Mouse (Mus musculus) G1E-ER4 (cell line): Measurements from ENCODE around the gene Rsph4a. TPM values are rescaled to one million over a fixed set of nuclear protein-coding genes. Genes with fewer than 3 reads are reported as not detected.

Source experiments
- GATA1 ChIP-seq: IDR thresholded peaks from one replicate; pipeline ENCODE4 v1.8.0; 2012; ENCODE audit warnings: low read length, inconsistent platforms
- polyA plus RNA-seq: library from polyadenylated mRNA; stranded (reverse); fragments of >175 nt; gene quantifications from 2 replicates; pipeline ENCODE4 v1.2.3, GENCODE M21; 2012

The Rsph4a gene
- polyA plus RNA-seq, result not detected in 2 replicates

DNA sequence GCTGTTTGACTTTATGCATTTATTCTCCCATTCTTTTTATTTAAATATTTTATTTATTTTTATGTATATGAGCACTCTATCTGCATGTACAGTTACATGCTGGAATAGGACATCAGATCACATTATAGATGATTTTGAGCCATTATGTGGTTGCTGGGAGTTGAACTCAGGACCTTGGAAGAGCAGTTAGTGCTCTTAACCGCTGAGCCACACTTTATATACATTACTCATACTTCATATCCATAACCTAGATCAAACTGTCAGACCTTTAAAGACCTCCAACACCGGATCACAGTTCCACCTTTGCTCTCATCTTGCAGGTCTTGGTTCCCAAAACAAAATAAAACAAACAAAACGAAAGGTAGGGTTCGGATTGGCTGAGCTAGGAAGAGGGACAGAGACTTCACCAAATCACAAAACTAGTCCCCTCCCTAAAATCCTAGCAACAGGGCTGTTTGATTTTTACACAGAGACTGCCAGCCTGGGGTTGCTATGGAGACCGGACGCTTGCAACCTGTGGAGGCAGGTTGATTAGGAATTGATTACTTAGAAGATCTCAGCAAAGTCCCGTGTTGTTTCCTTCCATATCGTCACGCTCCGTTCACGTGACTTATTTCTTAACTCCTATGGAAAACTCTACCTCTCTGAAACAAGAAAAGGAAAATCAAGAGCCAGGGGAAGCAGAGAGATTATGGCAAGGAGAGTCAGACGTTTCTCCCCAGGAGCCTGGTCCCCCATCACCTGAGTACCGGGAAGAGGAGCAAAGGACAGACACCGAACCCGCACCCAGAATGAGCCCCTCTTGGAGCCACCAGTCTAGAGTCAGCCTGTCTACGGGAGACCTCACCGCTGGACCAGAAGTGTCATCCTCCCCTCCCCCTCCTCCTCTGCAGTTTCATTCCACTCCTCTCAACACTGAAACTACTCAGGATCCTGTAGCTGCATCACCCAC lies at the start of gene Rsph4a:
TSS of gene Rsph4a (plus strand) at position 582 of the 952 bp plus-strand sequence.
- TF ChIP-seq GATA1, result no peak

DNA sequence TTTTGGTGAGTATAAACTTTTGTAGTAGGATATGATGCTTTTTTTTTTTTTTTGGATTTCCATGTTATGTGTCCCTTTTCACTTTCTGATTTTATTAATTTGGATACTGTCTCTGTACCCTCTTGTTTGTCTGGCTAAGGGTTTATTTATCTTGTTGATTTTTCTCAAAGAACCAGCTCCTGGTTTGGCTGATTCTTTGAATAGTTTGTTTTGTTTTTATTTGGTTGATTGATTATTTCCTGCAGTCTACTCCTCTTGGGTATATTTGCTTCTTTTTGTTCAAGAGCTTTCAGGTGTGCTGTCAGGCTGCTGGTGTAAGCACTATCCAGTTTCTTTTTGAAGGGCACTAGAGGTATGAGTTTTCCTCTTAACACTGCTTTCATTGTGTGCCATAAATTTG lies 47.5 kb upstream of the Rsph4a start, which contains the start of gene Sult3a1:
TSS of gene Sult3a1 (plus strand) at position 301 of the 400 bp plus-strand sequence.
- no peak for TF ChIP-seq GATA1

DNA sequence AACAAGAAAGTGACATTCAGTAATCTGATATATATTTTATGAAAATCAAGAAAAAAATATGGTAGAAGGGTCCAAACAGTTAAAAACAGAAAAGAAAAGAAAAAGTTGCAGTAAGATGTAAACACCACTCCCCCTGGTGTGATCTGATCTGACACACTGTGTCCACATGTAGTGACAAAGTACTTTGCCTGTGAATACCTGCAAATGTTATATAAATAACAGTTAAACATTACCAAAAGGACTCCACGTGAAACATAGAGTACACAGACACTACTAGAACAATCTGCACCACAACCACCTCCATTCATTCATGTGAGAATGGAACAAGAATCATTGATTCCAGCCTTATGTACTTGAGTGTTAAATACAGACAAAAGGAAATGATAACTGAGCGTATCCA lies 38.9 kb upstream of the Rsph4a start:
- no peak for TF ChIP-seq GATA1

DNA sequence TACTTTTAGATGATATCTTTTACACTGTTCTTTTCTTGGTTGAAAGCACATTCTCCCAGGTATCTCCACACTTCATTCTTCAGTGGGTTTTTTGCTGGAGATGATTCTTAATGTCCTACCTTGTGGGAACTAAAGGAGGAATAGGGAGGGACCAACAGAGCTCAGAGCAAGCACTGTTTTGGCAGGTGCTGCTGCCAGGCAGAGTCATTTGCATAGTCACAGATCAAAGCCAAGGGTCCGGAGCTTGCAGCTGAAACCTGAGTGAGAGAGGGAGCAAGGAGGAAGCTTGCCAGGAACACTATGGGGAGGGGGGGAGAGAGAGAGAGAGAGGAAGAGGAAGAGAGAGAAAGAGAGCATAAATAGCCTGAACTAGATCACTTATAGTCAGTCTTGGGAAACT lies 34.5 kb upstream of the Rsph4a start:
- TF ChIP-seq GATA1, result no peak

DNA sequence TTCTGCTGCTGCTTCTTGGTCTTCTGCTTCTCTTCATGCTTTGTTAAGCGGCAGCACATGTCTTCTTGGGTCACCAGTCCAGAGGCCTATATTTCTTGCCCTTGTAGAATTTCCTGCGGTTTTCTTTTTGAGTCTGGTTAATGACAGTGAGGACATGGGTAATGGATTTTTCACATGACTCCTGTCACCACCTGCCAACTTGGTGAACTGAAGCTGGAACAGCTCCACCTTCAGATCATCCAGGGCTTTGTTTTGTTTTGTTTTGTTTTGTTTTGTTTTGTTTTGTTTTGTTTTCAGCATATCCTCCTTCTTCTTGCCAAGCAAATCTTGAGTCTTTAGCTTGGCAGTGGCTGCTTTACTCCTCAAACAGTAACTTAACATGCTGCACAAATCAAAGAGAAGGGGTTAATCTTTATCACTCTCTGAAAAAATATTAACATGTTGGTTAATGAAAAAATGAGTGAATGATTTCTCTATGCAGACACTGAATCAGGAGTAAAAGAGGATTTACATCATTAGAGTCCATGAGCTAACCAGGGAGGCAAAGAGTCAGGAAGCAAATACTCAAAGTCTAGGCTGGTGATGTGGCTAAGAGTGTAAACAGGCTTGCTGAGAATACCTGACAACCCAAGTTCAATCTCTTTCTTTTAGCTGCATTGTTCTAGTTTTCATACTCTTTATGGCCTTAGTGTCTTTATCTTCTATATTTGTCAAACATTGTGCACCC lies 32.1 kb upstream of the Rsph4a start:
- TF ChIP-seq GATA1, result no peak

DNA sequence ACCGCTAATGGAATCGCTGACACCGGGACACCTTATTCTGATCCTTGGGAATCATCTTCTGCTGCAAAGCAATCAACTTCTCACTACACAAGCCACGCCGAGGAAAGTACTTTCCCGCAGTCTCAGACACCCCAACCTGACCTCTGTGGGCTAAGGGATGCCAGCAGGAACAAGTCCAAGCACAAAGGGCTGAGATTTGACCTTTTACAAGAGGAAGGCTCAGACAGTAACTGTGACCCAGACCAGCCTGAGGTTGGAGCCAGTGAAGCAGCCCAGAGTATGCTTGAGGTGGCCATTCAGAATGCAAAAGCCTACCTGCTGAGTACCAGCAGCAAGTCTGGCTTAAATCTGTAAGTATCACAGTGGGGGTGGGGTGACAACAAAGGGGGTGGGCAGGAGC lies 578 bp downstream of the Rsph4a start:
- TF ChIP-seq GATA1, result no peak

DNA sequence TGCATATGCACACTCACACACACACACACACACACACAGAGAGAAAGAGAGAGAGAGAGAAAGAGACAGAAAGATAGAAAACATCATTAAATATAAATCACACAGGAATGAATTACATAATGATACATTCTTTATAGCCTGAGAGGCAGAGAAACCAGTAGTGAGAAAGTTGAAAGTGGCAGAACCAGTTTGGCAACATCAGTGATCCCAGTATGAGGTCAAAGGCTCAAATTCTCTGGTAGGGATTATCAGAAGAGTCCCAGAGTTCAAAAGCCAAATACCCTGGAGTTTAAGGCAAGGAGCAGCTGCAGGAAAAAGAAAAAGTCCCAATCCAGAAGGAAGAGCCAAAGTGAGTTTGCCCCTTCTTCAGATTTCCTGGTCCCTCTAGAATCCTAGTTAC lies 35.8 kb downstream of the Rsph4a start:
- no peak for TF ChIP-seq GATA1

DNA sequence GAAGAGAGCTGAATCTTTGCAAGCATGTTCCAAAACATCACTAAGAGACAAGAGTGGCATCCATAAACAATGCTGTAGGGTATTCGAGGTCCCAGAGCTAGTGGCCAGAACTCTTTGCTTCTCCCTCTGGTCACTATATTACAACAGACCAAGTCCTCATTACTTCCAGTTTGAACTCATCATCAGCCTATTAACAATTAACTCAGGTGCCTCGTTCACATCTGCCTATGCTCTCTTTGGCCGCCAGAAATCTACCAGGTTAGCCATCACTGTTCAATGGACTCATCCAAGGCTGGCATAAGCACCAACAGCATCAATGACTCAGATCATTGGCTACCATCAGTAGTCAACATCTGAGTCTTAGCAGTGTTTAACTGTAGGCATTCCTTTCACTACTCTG lies 40.5 kb downstream of the Rsph4a start:
- no peak for TF ChIP-seq GATA1

DNA sequence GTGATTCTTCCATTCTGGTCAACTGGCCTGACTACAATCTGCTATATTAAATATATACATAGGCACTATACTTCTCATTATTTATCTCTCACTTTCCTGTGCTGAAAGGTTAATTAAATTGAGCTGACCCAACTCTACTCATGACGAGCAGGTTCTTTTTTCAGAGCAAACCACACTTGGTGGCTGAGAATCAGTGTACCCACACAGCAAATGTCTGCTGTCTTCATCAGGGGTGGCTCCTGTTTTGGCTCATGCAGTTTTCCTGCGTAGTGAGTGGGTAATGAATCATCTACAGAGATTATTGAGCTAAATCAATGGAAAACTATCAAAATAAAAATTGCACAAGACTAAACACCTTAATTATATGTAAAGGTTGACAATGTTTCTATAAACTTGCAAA lies 41.4 kb downstream of the Rsph4a start:
- TF ChIP-seq GATA1, result no peak

DNA sequence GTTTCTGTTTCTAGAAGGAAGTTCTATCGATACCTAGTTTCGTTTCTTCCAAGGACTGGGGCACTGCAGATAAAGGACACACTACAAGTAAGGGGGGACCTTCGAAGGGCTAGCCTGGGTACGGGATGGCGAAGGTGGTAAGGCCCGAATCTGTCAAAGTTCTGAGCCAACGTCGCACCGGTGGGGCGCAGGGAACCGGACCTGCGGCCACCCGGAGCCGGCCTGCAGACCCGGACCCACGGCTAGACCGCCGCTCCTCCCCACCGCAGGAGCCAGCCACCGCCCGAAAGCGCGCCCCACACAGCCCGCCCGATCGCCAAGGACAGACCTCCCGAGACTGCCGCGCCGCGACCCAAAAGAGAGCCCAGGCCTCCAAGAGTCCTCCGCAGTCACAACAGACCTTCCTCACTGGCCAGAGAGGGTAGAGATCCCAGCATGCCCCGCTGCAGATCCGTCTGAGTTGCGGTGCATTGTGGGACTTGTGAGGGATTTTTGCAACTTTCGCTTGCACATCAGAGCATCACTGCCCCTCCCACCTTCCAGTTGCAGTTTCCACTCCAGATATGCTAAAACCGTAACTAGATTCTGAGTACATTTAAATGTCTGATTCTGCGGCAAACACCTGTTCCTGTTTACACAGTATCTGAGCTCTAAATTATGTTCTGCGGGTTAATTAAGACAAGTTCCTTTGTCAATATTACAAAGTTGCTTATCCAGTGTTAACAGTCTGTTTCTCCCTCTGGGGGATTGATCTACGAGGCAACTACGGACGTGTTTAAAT lies 46.1 kb downstream of the Rsph4a start, which contains the start of gene Zup1:
TSS of gene Zup1 (minus strand) at position 467 of the 781 bp plus-strand sequence.
- no peak for TF ChIP-seq GATA1

DNA sequence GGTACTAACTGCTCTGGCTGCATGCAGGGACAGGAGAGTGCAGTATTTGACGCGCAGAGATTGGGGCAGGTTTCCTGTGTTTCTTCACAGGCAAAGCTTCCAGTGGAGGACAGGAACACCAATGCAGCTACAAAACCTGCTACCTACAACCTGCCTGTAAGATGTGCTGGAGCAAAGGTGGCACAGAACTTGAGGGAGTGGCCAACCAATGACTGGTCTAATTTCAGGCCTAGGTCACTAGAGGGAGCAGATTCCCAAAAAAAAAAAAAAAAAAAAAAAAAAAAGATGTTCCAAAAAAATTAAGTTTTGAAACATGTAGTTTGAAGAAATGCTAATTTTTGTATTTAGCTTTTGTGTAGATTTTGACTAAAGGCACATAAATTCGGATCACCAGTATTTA lies 47.6 kb downstream of the Rsph4a start:
- no peak for TF ChIP-seq GATA1

Other genes starting within 250 kb of the Rsph4a start
- not detected in 2 replicates for gene Sult3a2, start 118.4 kb upstream of the Rsph4a start, polyA plus RNA-seq
- gene Sult3a1, start 47.4 kb upstream of the Rsph4a start, polyA plus RNA-seq, result not detected in 2 replicates
- gene Zup1, start 46.2 kb downstream of the Rsph4a start, polyA plus RNA-seq, result 0.41 and 1.1 TPM in 2 replicates
- gene Rwdd1, start 114.5 kb downstream of the Rsph4a start, polyA plus RNA-seq, result 72.7 and 96.4 TPM in 2 replicates
- not detected in 2 replicates for gene Trappc3l, start 132.5 kb downstream of the Rsph4a start, polyA plus RNA-seq
- not detected in 2 replicates for gene Calhm4, start 139.2 kb downstream of the Rsph4a start, polyA plus RNA-seq
- not detected in 2 replicates for gene Calhm5, start 191.4 kb downstream of the Rsph4a start, polyA plus RNA-seq
- not detected in 2 replicates for gene Calhm6, start 222.9 kb downstream of the Rsph4a start, polyA plus RNA-seq